Mouse (Mus musculus) heart, adult 2 months (tissue): ENCODE results near the gene Bloc1s2.

ENCODE experiments used
- CTCF ChIP-seq: fragments of 200-600 bp; IDR thresholded peaks from 2 replicates; pipeline ENCODE4 v1.8.1; 2022; ENCODE audit warnings: antibody characterized with exemption, mild to moderate bottlenecking, moderate library complexity
- EP300 ChIP-seq: fragments of 200-500 bp; IDR thresholded peaks from 2 replicates; pipeline ENCODE4 v1.6.1; 2011; ENCODE audit warnings: low read depth, low read length, control low read depth; ENCODE audit not compliant: insufficient read depth
- POLR2A ChIP-seq: fragments of 200-500 bp; IDR thresholded peaks from 2 replicates; pipeline ENCODE4 v1.6.1; 2011; ENCODE audit warnings: mild to moderate bottlenecking, low read depth, low read length, control low read depth; ENCODE audit not compliant: insufficient read depth

DNA sequence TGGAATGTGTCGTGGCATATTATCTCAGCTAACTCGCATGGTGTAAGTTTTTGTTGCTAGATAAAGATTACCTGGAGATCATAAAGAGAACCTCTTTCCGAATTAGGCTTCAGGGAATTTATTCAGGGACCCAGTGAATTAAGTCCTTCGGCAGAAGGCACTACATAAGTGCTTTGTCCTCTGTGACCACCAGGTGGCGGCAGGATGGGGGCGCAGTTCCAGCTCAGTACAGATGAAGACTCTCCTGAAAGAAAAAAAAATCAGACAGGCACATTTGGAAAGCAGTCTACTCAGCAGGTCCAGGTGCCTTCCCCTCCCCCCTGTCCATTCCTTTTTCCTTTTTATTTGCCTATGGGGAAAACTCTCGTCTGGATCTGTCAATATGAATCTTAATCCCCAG, 48.9 kb upstream of the Bloc1s2 start:
- TF ChIP-seq POLR2A (no peak), EP300 (no peak), CTCF (peak; percentile 89)
